Mouse (Mus musculus): ENCODE measurements around the gene Ddx31.

DNA sequence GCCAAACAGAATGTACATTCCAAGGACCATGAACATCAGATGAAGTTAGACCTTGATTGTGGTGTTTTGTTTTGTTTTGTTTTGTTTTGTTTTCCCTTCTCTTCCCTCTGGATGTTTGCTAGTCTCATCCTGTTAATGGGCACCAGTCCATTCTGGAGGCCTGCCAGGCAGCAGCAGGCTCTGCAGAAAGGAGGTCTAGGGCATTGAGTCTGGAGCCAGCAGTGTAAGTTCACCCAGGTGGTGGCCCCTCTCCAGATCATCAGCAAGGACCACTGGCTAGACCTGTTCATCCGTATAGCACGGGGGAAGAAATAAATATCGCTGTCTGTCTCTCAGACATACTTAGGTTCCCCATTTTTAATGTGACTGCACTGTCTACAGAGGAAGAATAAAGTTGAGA lies 41.1 kb downstream of the Ddx31 start:
- TF ChIP-seq CTCF (IDR thresholded peaks at IDR 0.05; ENCODE audit: extremely low read depth, insufficient read depth, insufficient read length, insufficient replicate concordance) = no peak
- TF ChIP-seq POLR2A (IDR thresholded peaks at IDR 0.05; ENCODE audit: low read depth, low read length) = no peak

Measured in spleen, adult 2 months (tissue).